Mouse (Mus musculus) lung, postnatal 0 days (tissue): ENCODE measurements around the gene Bnip1. TPM values are rescaled to one million over a fixed set of nuclear protein-coding genes. Genes with fewer than 3 reads are reported as not detected.

ENCODE experiments used
- ATAC-seq: fragments of 200-750 bp; cut with Nextera tagmentation; 2 replicates; pipeline ENCODE4 v1.8.0; 2017; ENCODE audit warnings: moderate library complexity
- DNase-seq: peaks from one replicate; pipeline ENCODE4 v3.0.0-alpha.2; 2016; ENCODE audit warnings: low spot score
- H3K27ac ChIP-seq: fragments of 300-500 bp; sonication (generic); 2 replicates; pipeline ENCODE4 v1.5.1; 2014; ENCODE audit warnings: antibody characterized with exemption, mild to moderate bottlenecking, low read length, mixed read lengths
- H3K27me3 ChIP-seq: fragments of 300-500 bp; sonication (generic); replicated peaks from 2 replicates; pipeline ENCODE4 v1.6.1; 2014; ENCODE audit warnings: low read length, mixed read lengths; ENCODE audit not compliant: insufficient read depth
- H3K36me3 ChIP-seq: fragments of 300-500 bp; sonication (generic); 2 replicates; pipeline ENCODE4 v1.6.1; 2014; ENCODE audit warnings: low read length, mixed read lengths; ENCODE audit not compliant: insufficient read depth
- H3K4me1 ChIP-seq: fragments of 300-500 bp; sonication (generic); 2 replicates; pipeline ENCODE4 v1.6.1; 2014; ENCODE audit warnings: antibody characterized with exemption, low read depth, low read length, mixed read lengths; ENCODE audit not compliant: insufficient read depth
- H3K4me2 ChIP-seq: fragments of 300-500 bp; sonication (generic); replicated peaks from 2 replicates; pipeline ENCODE4 v1.6.1; 2014; ENCODE audit warnings: low read depth, mild to moderate bottlenecking, low read length, moderate library complexity, mixed read lengths
- H3K4me3 ChIP-seq: fragments of 300-500 bp; sonication (generic); 2 replicates; pipeline ENCODE4 v1.5.1; 2014; ENCODE audit warnings: low read depth, low read length
- H3K9ac ChIP-seq: fragments of 300-500 bp; sonication (generic); replicated peaks from 2 replicates; pipeline ENCODE4 v1.6.1; 2014; ENCODE audit warnings: low read depth, mild to moderate bottlenecking
- H3K9me3 ChIP-seq: fragments of 300-500 bp; sonication (generic); 2 replicates; pipeline ENCODE4 v1.6.1; 2016; ENCODE audit warnings: low read length, mixed read lengths
- CTCF ChIP-seq: IDR thresholded peaks from 2 replicates; pipeline ENCODE4 v1.5.1; 2016; ENCODE audit warnings: antibody characterized with exemption, mild to moderate bottlenecking
- EP300 ChIP-seq: IDR thresholded peaks from 2 replicates; pipeline ENCODE4 v1.6.1; 2016; ENCODE audit warnings: antibody characterized with exemption, mild to moderate bottlenecking, control low read depth
- WGBS: fragments of 180-500 bp; shearing (Covaris S2); extraction: QIAGEN DNeasy Blood & Tissue Kit; methylation state at CpG from one replicate; pipeline ENCODE4 v1.1.7; 2014; 5-methylcytosine and 5-hydroxymethylcytosine counted together
- polyA plus RNA-seq: library from polyadenylated mRNA; unstranded; fragments of >200 nt; fragmentation: Nextera tagmentation; extraction: Ambion mirVana; gene quantifications from 2 replicates; pipeline ENCODE4 v1.2.1, GENCODE M21; 2015

Bnip1 gene
- polyA plus RNA-seq = 22.6 and 23.7 TPM in 2 replicates

DNA sequence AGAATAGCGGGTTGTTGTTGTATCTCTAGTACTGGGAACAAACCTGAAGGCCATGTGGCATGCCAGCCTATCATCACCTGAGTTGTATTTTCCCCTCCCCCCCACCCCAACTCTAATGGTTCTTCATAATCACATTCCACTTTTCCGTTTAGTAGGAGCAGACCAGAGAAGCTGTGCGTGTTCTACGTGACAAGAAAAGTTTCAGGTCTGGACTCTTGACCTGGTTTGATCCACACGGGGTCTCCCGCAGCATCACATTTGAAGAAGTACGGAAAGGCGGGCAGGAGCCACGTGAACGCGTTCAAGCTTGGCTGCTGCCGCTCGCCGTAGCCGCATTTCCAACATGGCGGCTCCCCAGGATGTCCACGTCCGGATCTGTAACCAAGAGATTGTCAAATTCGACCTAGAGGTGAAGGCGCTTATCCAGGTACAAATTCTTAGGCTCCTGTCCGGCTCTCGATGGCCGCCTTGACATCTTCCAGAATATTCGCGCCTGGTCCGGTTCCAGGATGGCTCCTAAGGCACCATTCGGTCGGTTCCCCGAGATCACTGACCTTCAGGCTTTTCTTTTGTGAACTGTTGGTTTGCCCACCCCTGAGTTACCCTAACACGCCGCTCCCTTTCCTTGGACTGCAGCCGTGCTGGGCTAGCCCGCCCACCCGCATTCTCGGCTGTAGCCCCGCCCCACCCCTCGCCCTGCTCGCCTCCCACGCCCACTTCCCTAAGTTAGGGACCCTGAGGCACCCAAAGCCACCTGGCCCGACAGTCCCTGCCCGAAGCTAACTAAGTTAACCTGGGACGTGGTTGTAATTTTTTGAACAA, at the start of gene Bnip1:
Gene Bnip1 (plus strand): TSS at position 317 of the 822 bp plus-strand sequence.
- Histone ChIP-seq H3K36me3 (peaks cover 3% of the 10 kb centered on the region; the same call in 1 of the 2 replicates), H3K4me3 (peak within 1 kb of the TSS; percentile 74), H3K9me3 (no peaks in the 10 kb centered on the region), H3K27ac (peak within 1 kb of the TSS; percentile 79), H3K27me3 (no peaks in the 10 kb centered on the region), H3K4me2 (peak within 1 kb of the TSS; percentile 82), H3K9ac (peak within 1 kb of the TSS; percentile 62), H3K4me1 (peaks cover 5% of the 10 kb centered on the region; the same call in 1 of the 2 replicates)
- WGBS = under 1% methylated on average over 42 of the region's 42 CpGs
- TF ChIP-seq CTCF = no peak
- no peak for TF ChIP-seq EP300
- ATAC-seq (peak; percentile 78), DNase-seq (peak; percentile 81)

GRCm38 (mm10) chr17:26742581-26742980, 38.3 kb upstream of the Bnip1 start:
- no peaks in the 10 kb centered on the region for H3K4me1 ChIP-seq
- no peak for DNase-seq
- TF ChIP-seq CTCF (no peak), EP300 (no peak)
- H3K9me3 ChIP-seq = no peaks in the 10 kb centered on the region
- H3K4me2 ChIP-seq = no peak overlapping the region
- no peak overlapping the region for H3K27ac ChIP-seq
- no peaks in the 10 kb centered on the region for H3K27me3 ChIP-seq
- H3K4me3 ChIP-seq = no peak overlapping the region
- 0 out of 2 replicates have a peak, but pooled peaks cover 3% of the 10 kb centered on the region for H3K36me3 ChIP-seq
- ATAC-seq = no peak
- 52% methylated on average over 4 of the region's 4 CpGs for WGBS
- H3K9ac ChIP-seq = no peak overlapping the region

DNA sequence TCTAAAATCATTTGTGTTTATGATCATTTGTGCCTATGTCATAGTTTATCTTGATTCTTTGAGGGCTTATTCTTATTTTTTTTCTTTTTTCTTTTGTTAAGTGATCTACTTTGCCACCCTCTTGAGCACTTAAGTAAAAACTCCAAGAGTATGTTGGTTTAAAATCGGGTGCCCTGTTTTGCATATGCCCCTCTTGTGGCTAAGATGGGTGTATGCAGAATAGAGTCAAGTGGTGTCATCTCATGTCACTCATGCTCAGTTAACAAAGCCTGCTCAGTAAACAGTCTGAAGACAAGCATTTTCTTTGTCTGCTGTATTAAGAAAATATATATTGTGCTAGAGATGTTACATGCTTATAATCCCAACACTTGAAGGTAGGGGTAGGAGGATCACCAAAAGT, 37.6 kb upstream of the Bnip1 start:
- H3K4me1 ChIP-seq = no peaks in the 10 kb centered on the region
- 49% methylated on average over 1 of the region's 1 CpGs for WGBS
- no peak overlapping the region for H3K4me2 ChIP-seq
- no peaks in the 10 kb centered on the region for H3K9me3 ChIP-seq
- peak; percentile 16; the same call in 1 of the 2 replicates for TF ChIP-seq CTCF
- no peak for TF ChIP-seq EP300
- H3K36me3 ChIP-seq = 0 out of 2 replicates have a peak, but pooled peaks cover 3% of the 10 kb centered on the region
- no peak overlapping the region for H3K27ac ChIP-seq
- H3K9ac ChIP-seq = no peak overlapping the region
- H3K27me3 ChIP-seq = no peaks in the 10 kb centered on the region
- no peak overlapping the region for H3K4me3 ChIP-seq
- ATAC-seq (no peak), DNase-seq (no peak)

DNA sequence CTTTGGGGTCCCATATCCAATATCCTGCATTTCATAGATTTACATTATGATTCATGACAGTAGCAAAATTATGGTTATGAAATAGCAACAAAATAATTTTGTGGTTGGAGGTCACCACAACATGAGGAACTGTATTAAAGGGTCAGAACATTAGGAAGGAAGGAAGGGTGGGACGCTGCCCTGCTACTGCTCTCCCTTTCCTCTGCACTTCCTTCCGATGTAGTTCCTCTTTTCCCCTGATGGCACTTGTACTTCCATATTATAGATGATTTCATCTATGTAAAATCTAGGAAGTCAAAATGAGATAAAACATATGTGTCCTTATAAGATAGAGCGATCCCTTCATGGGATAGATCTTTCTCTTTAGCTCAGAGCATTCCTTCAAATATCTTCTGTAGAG, 30.9 kb upstream of the Bnip1 start:
- Histone ChIP-seq H3K4me3 (no peak overlapping the region), H3K36me3 (0 out of 2 replicates have a peak, but pooled peaks cover 6% of the 10 kb centered on the region), H3K9me3 (no peaks in the 10 kb centered on the region), H3K9ac (no peak overlapping the region), H3K27ac (no peak overlapping the region), H3K4me1 (no peaks in the 10 kb centered on the region), H3K27me3 (no peaks in the 10 kb centered on the region), H3K4me2 (no peak overlapping the region)
- 81% methylated on average over 3 of the region's 3 CpGs for WGBS
- TF ChIP-seq EP300 (no peak), CTCF (no peak)
- peak; percentile 11 for DNase-seq
- no peak for ATAC-seq

GRCm38 (mm10) chr17:26752297-26752696, 28.6 kb upstream of the Bnip1 start:
- ATAC-seq (no peak), DNase-seq (no peak)
- WGBS = 59% methylated on average over 1 of the region's 1 CpGs
- H3K36me3 ChIP-seq = 0 out of 2 replicates have a peak, but pooled peaks cover 3% of the 10 kb centered on the region
- no peaks in the 10 kb centered on the region for H3K4me1 ChIP-seq
- H3K4me2 ChIP-seq = no peak overlapping the region
- H3K27me3 ChIP-seq = no peaks in the 10 kb centered on the region
- no peaks in the 10 kb centered on the region for H3K9me3 ChIP-seq
- no peak overlapping the region for H3K9ac ChIP-seq
- no peak overlapping the region for H3K27ac ChIP-seq
- no peak overlapping the region for H3K4me3 ChIP-seq
- TF ChIP-seq CTCF (no peak), EP300 (no peak)

DNA sequence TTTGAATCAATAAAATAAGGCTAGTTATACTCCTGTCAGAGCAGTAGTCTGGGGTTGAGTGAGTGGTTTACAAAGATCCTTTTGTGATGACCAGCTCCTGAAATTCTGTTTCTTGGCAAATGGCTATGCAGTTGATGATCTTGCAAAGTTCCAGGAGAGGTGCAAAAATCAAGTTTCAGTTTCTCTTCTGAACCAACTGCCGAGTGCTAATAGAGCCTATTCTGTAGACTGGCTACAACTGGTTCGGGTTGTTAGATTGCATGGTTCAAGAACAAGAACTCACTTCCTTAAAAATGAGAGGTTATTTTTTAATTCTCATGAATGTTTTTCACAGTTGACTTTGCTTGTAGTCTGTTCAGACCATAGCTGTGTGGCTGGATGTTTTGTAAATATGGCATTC, 27.4 kb upstream of the Bnip1 start:
- no peak for DNase-seq

More for the DNA sequence above, 27.4 kb upstream of the Bnip1 start:
- Histone ChIP-seq H3K27ac (no peak overlapping the region), H3K36me3 (0 out of 2 replicates have a peak, but pooled peaks cover 3% of the 10 kb centered on the region), H3K4me2 (no peak overlapping the region), H3K27me3 (no peaks in the 10 kb centered on the region), H3K9me3 (no peaks in the 10 kb centered on the region), H3K4me1 (no peaks in the 10 kb centered on the region), H3K4me3 (no peak overlapping the region), H3K9ac (no peak overlapping the region)
- no peak for TF ChIP-seq CTCF
- no peak for TF ChIP-seq EP300
- no peak for ATAC-seq
- WGBS = 83% methylated on average over 2 of the region's 2 CpGs
